Mouse (Mus musculus): ENCODE measurements around the gene Prnp. TPM values are rescaled to one million over a fixed set of nuclear protein-coding genes. Genes with fewer than 3 reads are reported as not detected.

Prnp gene
- polyA plus RNA-seq, 1 experiment = 27.2 TPM

DNA sequence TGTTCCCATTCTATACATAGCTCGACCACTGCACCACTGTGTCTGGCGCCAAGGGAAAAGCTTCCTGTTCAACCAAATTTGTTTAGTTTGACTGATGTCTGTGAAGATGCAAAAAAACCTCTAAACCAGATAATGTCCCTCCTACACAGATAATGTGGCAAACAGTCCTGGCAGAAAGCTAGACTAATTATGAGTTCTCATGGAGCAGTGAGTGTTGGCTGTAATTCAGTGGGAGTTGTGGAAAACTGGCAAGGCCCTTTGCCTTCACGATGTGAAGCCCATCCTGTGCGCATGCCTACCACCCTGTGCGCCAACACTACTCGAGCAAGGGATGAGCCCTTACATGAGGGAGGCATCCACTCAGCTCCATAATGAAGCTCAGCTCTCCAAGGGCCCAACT lies 36.0 kb downstream of the Prnp start:
- no peak for DNase-seq (ENCODE audit: low read depth, low spot score)
- 79% methylated on average over 6 of the region's 6 CpGs for WGBS

GRCm38 (mm10) chr2:131946351-131946750 lies 36.6 kb downstream of the Prnp start:
- no peak for DNase-seq (ENCODE audit: low read depth, low spot score)
- WGBS = 73% methylated on average over 16 of the region's 16 CpGs

DNA sequence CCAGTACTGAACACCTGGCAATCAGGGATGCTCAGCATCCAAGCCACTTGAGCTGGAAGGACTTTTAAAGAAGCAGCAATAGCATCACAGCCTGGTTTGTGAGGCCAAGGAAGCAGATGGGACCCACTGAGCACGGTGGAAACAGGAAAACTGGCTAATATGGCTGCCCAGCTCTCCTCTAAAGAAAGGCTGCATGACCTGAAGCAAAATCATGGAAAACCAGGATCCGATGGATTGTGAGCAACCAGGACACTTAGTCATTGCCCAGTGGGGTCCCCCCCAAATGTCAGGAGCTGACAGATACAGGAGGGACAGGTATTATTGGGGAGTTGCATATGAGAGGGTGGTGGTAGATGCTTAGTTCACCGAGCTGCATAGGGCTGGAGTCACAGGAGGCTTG lies 38.4 kb downstream of the Prnp start:
- WGBS = 72% methylated on average over 3 of the region's 3 CpGs
- DNase-seq (ENCODE audit: low read depth, low spot score) = no peak

GRCm38 (mm10) chr2:131948916-131949639 lies 39.4 kb downstream of the Prnp start:
- WGBS = 68% methylated on average over 11 of the region's 11 CpGs
- DNase-seq (ENCODE audit: low read depth, low spot score) = no peak

- WGBS = 35% methylated on average over 9 of the region's 9 CpGs
- no peak for DNase-seq (ENCODE audit: low read depth, low spot score)
These were observed 40.3 kb downstream of the Prnp start for GRCm38 (mm10) chr2:131949767-131950597.

GRCm38 (mm10) chr2:131950598-131951095 lies 40.9 kb downstream of the Prnp start, which contains the start of gene Prnd:
Prnd (plus strand) TSS chr2:131950861.
- no peak for DNase-seq (ENCODE audit: low read depth, low spot score)
- WGBS = 11% methylated on average over 11 of the region's 11 CpGs

GRCm38 (mm10) chr2:131952456-131952855 lies 42.7 kb downstream of the Prnp start:
- 52% methylated on average over 2 of the region's 2 CpGs for WGBS
- no peak for DNase-seq (ENCODE audit: low read depth, low spot score)

- DNase-seq (ENCODE audit: low read depth, low spot score) = no peak
- 15% methylated on average over 29 of the region's 29 CpGs for WGBS
These were observed 43.3 kb downstream of the Prnp start for GRCm38 (mm10) chr2:131952961-131953538.

GRCm38 (mm10) chr2:131953711-131954110 lies 44.0 kb downstream of the Prnp start:
- DNase-seq (ENCODE audit: low read depth, low spot score) = no peak
- WGBS = 89% methylated on average over 4 of the region's 4 CpGs

DNA sequence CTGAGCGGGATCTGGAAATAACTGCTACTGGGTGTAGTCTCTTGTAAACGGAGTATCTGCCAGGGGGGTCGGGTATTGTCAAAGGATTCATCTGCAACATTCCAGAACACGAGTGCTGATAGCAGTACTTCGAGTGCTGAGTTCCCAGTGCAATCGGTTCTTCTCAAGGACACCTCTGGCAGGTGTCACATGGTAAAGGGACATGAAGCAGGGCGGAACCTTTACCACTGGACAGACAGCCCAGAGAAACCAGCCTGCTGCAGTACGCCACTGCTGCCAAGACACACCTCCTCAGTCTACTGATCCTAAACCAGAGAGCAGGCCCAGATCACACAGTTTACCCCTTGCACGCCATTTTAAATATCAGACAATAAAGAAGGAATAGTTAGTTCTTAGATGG lies 45.1 kb downstream of the Prnp start:
- WGBS = 29% methylated on average over 9 of the region's 9 CpGs
- peak; percentile 35 for DNase-seq (ENCODE audit: low read depth, low spot score)

- peak; percentile 36 for DNase-seq (ENCODE audit: low read depth, low spot score)
These were observed 45.5 kb downstream of the Prnp start for GRCm38 (mm10) chr2:131955264-131955663.

GRCm38 (mm10) chr2:131956336-131957256 lies 46.9 kb downstream of the Prnp start:
- no peak for DNase-seq (ENCODE audit: low read depth, low spot score)
- 89% methylated on average over 7 of the region's 7 CpGs for WGBS

More at GRCm38 (mm10) chr2:131955264-131955663, 45.5 kb downstream of the Prnp start:
- WGBS = 5% methylated on average over 17 of the region's 17 CpGs

DNA sequence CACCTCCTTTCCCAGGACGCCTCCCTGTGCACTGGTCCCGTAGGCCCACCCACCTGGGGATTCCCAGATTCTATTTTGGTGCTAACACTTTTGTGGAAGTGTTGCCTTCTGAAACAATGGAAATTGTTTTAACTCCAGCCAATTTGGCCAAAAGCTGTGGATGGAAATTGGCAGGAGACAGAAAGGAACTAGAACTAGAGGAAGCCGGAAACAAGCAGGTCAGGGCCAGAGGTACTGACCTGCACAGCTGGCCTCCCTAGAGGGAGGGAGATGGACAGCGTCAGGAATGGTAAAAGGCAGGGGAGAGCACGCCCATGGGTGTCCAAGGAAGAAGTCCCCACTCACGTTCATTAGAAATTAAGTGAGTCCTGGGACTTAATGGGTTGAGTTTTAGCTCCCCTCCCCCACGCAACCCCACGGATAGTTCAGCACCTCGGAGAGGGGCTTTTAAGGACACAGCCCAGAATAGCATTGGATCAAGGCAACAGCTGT lies 48.0 kb downstream of the Prnp start:
- DNase-seq (ENCODE audit: low read depth, low spot score) = no peak
- 47% methylated on average over 9 of the region's 9 CpGs for WGBS

DNA sequence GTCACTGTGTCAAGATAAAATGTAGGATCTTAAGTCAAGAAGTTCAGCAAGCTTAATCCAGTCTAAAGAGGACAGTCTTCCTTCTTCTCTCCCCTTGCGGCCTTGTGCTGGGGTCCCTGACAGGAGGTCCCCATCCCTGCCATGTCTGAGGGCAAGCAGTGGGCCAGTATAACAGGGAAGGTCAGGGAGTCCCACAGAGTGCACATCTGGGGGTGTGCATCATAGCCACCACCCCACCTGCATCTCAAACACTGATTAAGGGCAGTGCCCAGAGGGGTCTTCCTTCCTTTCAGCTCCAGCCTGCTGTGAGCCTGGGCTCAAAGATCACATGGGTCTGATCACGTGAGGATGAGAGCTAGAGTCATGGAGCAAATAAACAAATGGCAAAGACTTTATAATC lies 51.9 kb downstream of the Prnp start:
- WGBS = 51% methylated on average over 2 of the region's 2 CpGs

GRCm38 (mm10) chr2:131970597-131970996 lies 60.9 kb downstream of the Prnp start:
- 93% methylated on average over 2 of the region's 2 CpGs for WGBS
- DNase-seq (ENCODE audit: low read depth, low spot score) = no peak

More for the DNA sequence above, 51.9 kb downstream of the Prnp start:
- no peak for DNase-seq (ENCODE audit: low read depth, low spot score)

- DNase-seq (ENCODE audit: low read depth, low spot score) = no peak
- 48% methylated on average over 4 of the region's 4 CpGs for WGBS
These were observed 61.4 kb downstream of the Prnp start for GRCm38 (mm10) chr2:131971098-131971497.

DNA sequence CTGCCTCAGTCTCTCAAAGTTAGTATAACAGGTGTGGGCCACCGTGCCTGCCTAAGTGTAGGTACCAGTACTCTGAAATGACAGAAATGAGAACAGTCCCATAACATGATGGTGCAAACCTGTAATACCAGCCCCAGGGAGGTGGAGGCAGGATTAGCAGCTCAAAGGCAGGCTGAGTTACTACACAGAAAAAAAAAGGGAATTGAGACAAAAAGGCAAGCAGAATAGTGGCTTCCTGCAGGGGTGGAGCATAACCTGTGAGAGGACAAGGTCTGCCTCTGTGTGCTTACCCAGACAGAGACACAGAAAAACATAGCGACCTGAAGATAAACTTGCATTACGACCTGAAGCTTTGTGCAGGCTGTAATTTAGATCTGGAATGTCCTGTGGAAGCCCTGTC lies 66.9 kb downstream of the Prnp start:
- WGBS = 37% methylated on average over 3 of the region's 3 CpGs
- no peak for DNase-seq (ENCODE audit: low read depth, low spot score)

- WGBS = 44% methylated on average over 9 of the region's 9 CpGs
- DNase-seq (ENCODE audit: low read depth, low spot score) = no peak
These were observed 71.1 kb downstream of the Prnp start for GRCm38 (mm10) chr2:131980866-131981265.

DNA sequence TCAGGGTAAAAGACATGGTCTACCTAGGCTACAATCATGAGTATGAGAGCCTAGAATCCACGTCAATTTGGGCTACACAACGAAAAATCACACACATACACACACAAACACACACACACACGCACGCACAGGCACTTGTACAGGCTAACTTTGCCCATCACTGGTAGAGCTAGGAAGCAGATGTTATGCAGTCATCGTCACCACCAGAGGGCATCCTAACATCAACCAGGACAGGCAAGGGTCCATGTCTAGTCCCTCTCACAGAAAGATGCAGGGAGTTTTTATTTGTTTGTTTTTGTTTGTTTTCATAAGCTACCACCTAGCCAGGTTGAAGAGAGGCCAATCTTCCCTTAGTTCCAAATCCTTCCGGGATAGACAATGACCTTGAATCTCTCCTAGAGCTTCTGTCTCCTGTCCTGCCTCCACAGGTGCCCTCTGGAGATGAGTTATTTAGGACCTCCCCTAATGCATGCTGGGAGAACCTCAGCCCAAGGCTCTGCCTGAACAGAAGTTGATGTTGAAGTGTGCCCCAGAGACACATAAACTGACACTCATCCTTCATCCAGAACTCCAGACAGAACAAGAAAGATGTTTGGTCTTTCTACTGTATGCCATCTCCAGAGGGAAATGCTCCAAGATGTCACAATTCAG lies 72.9 kb downstream of the Prnp start:
- 5% methylated on average over 6 of the region's 6 CpGs for WGBS
- DNase-seq (ENCODE audit: low read depth, low spot score) = peak; percentile 16

Data from large intestine, adult 2 months (tissue).